Mouse (Mus musculus) liver, embryonic 14.5 days (tissue): ENCODE measurements around the gene Klk4. TPM values are rescaled to one million over a fixed set of nuclear protein-coding genes. Genes with fewer than 3 reads are reported as not detected.
A peak's percentile ranks its signal among the peaks of the same experiment; 100 is the strongest.

Experiments
- ATAC-seq: fragments of 200-750 bp; cut with Nextera tagmentation; 2 replicates; pipeline ENCODE4 v1.8.0; 2017; ENCODE audit warnings: moderate number of reproducible peaks, mild to moderate bottlenecking, moderate library complexity; ENCODE audit not compliant: insufficient read depth
- DNase-seq, 3 experiments: peaks; one replicate each; pipeline ENCODE4 v3.0.0-alpha.2; 2012 to 2013; ENCODE audit warnings: low read depth in 3 of 3, low spot score in 3 of 3
- H3K27ac ChIP-seq: fragments of 300-500 bp; sonication (generic); 2 replicates; pipeline ENCODE4 v1.5.1; 2014; ENCODE audit warnings: moderate library complexity, mild to moderate bottlenecking, control low read depth, inconsistent platforms
- H3K27me3 ChIP-seq: fragments of 300-500 bp; sonication (generic); 2 replicates; pipeline ENCODE4 v1.6.1; 2014; ENCODE audit warnings: mild to moderate bottlenecking, low read length, moderate library complexity; ENCODE audit not compliant: control insufficient read depth, insufficient read depth
- H3K36me3 ChIP-seq: fragments of 300-500 bp; sonication (generic); replicated peaks from 2 replicates; pipeline ENCODE4 v1.6.1; 2014; ENCODE audit warnings: low read depth; ENCODE audit not compliant: control insufficient read depth, insufficient read depth
- H3K4me1 ChIP-seq, 2 experiments: fragments of 200-500 bp in 1 of 2; fragments of 300-500 bp in 1 of 2; sonication (generic) in 1 of 2; replicated peaks; 2 replicates each; pipeline ENCODE4 v1.6.1; 2012 to 2014; ENCODE audit warnings: antibody characterized with exemption in 1 of 2, inconsistent platforms in 1 of 2, low read length in 1 of 2; ENCODE audit not compliant: control insufficient read depth in 2 of 2, insufficient read depth in 2 of 2
- H3K4me2 ChIP-seq: fragments of 300-500 bp; sonication (generic); 2 replicates; pipeline ENCODE4 v1.6.1; 2014; ENCODE audit warnings: low read depth, mild to moderate bottlenecking, control low read depth, moderate library complexity
- H3K4me3 ChIP-seq, 2 experiments: fragments of 200-500 bp in 1 of 2; fragments of 300-500 bp in 1 of 2; sonication (generic) in 1 of 2; 2 replicates each; pipeline ENCODE4 v1.5.1; 2012 to 2014; ENCODE audit warnings: low read depth in 2 of 2, low read length in 2 of 2, mild to moderate bottlenecking in 2 of 2, control low read depth in 1 of 2, inconsistent platforms in 1 of 2, moderate library complexity in 1 of 2; ENCODE audit not compliant: insufficient read depth in 1 of 2
- H3K9ac ChIP-seq: fragments of 300-500 bp; sonication (generic); replicated peaks from 2 replicates; pipeline ENCODE4 v1.6.1; 2014; ENCODE audit warnings: mild to moderate bottlenecking, control low read depth, moderate library complexity
- H3K9me3 ChIP-seq: fragments of 300-500 bp; sonication (generic); 2 replicates; pipeline ENCODE4 v1.6.1; 2016; ENCODE audit warnings: low read length, mixed read lengths; ENCODE audit not compliant: control insufficient read depth
- CTCF ChIP-seq: IDR thresholded peaks from 2 replicates; pipeline ENCODE4 v1.5.1; 2016; ENCODE audit warnings: antibody characterized with exemption, low read depth, control low read depth
- EP300 ChIP-seq: IDR thresholded peaks from 2 replicates; pipeline ENCODE4 v1.6.1; 2016; ENCODE audit warnings: antibody characterized with exemption, low read depth
- WGBS: fragments of 180-500 bp; shearing (Covaris S2); extraction: QIAGEN DNeasy Blood & Tissue Kit; methylation state at CpG from one replicate; pipeline ENCODE4 v1.1.7; 2014; ENCODE audit not compliant: insufficient replicate concordance; 5-methylcytosine and 5-hydroxymethylcytosine counted together
- polyA plus RNA-seq, 2 experiments: library from polyadenylated mRNA; depleted of rRNA in 1 of 2; stranded (reverse) in 1 of 2; unstranded in 1 of 2; fragments of >200 nt; fragmentation: Nextera tagmentation in 1 of 2; extraction: Ambion mirVana in 1 of 2; gene quantifications; 2 replicates each; pipeline versions ENCODE4 v1.2.1 to v1.2.3; 2012 to 2014

The Klk4 gene
- polyA plus RNA-seq, 2 experiments = not detected

DNA sequence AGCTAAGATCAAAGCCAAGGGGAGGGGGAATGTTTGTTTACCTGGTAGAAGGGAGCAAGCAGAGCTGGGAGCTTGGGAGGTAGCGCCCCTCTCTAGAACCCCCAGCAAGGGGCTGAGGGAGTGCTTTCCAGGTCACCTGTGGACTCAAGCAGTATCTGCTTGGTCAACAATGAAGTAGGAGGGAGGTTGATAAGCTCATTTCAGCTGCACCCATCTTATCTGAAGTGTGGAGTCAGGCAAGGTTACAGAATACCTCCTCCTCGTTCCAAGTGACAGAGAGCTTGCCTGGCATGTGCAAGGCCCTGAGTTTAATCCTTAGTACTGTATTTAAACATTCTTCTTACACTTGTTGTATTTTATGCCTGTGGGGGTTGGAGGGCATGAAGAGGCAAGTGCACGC is 25.3 kb upstream of the Klk4 start:
- no peaks in the 10 kb centered on the region for H3K36me3 ChIP-seq
- ATAC-seq = no peak
- H3K27me3 ChIP-seq = no peaks in the 10 kb centered on the region
- no peaks in the 10 kb centered on the region for H3K4me1 ChIP-seq
- TF ChIP-seq EP300 (no peak), CTCF (no peak)
- 49% methylated on average over 3 of the region's 3 CpGs for WGBS
- no peak overlapping the region for H3K4me2 ChIP-seq
- H3K9ac ChIP-seq = no peak overlapping the region
- H3K27ac ChIP-seq = no peak overlapping the region
- DNase-seq = no peak
- no peaks in the 10 kb centered on the region for H3K9me3 ChIP-seq
- H3K4me3 ChIP-seq = no peak overlapping the region

DNA sequence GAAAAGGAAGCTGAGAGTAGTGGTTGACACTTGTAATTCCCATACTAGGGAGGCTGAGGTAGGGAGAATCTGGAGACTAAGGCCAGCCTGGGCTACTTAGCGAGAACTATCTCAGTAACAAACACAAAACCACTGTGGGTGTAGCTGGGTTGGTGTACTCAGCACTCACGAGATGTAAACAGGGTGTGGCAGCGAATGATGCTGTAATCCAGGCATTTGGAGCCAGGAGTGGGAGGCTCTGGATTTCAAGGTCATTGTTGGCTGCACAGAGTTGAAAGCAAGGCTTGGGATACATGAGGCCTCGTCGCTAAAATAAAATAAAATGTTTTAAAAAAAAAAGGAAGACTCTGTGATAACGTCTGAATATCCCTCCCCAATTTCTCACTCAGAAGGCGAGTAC is 24.7 kb upstream of the Klk4 start:
- Histone ChIP-seq H3K4me2 (no peak overlapping the region), H3K27me3 (no peaks in the 10 kb centered on the region), H3K4me1 (no peaks in the 10 kb centered on the region), H3K36me3 (no peaks in the 10 kb centered on the region), H3K9ac (no peak overlapping the region), H3K4me3 (no peak overlapping the region), H3K9me3 (no peaks in the 10 kb centered on the region), H3K27ac (no peak overlapping the region)
- DNase-seq (no peak), ATAC-seq (no peak)
- TF ChIP-seq CTCF (no peak), EP300 (no peak)
- WGBS = 53% methylated on average over 7 of the region's 7 CpGs

DNA sequence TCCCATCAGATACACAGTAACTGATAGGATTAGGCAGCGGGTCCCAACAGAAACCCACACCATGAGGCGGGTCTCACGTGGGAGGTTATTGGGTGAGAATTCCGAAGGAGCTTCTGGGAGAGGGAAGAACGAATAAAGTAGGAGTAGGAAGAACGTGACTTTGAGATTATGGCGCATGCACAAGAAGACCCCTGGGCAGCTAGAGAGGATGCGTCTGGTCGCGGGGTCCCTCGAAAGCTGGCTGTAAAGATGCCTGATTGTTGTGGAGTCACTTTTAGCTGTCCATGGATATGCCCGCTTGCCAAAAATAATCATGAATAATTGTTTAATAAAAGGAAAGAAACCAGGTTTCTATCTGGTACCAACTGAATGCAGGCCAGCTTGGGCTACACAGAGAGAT is 23.5 kb upstream of the Klk4 start:
- no peak overlapping the region for H3K27ac ChIP-seq
- DNase-seq (no peak), ATAC-seq (no peak)
- WGBS = 79% methylated on average over 12 of the region's 12 CpGs
- H3K36me3 ChIP-seq = no peaks in the 10 kb centered on the region
- no peaks in the 10 kb centered on the region for H3K9me3 ChIP-seq
- no peak overlapping the region for H3K4me2 ChIP-seq
- H3K4me3 ChIP-seq = no peak overlapping the region
- no peaks in the 10 kb centered on the region for H3K27me3 ChIP-seq
- no peak overlapping the region for H3K9ac ChIP-seq
- TF ChIP-seq EP300 = no peak
- no peak for TF ChIP-seq CTCF
- no peaks in the 10 kb centered on the region for H3K4me1 ChIP-seq

DNA sequence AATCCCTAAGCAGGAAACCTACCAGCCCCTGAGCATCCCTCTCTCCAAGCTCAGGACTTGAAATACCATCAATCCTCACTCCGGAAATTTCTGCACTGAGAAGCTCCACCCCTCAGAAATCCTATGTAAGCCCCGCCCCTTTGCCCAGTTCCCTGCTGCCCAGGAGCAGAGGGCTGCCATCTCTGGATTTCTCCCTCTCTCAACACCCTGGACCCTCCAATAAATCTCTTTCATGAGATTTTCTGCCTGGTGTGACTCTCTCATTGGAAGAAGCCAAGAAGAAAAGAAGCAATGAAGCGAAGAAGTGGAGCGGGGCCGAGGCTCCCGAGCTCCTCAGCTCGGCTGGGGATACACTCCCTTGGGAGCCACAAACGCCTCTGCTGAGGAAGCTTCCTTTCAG is 20.5 kb upstream of the Klk4 start:
- 73% methylated on average over 8 of the region's 8 CpGs for WGBS
- ATAC-seq (no peak), DNase-seq (no peak)
- H3K27ac ChIP-seq = no peak overlapping the region
- no peaks in the 10 kb centered on the region for H3K36me3 ChIP-seq
- no peak overlapping the region for H3K4me2 ChIP-seq
- H3K4me3 ChIP-seq = no peak overlapping the region
- H3K4me1 ChIP-seq = no peaks in the 10 kb centered on the region
- no peaks in the 10 kb centered on the region for H3K9me3 ChIP-seq
- TF ChIP-seq EP300 = no peak
- no peak for TF ChIP-seq CTCF
- H3K27me3 ChIP-seq = no peaks in the 10 kb centered on the region
- H3K9ac ChIP-seq = no peak overlapping the region

DNA sequence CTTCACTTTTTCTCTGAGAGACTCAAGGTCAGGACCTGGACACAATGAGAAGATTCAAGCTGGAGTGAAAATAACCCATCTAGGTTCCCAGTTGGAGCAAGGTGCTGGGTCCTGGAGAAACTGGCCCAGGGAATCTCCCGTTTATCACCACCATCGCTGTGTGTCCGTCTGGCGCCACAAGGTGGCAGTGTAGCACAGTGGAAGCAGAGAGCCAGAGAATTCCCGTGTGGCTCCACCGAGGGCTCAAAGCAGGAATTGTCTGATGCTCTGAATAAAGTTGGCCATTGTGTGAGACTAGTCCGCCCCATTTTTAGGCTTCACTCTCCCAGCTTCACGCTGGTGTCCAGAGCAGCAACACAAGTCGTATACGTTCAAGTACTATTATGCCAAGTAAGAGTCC is 7.7 kb upstream of the Klk4 start:
- Histone ChIP-seq H3K4me1 (no peaks in the 10 kb centered on the region), H3K9ac (no peak overlapping the region), H3K4me2 (no peak overlapping the region), H3K27ac (no peak overlapping the region), H3K27me3 (no peaks in the 10 kb centered on the region), H3K4me3 (no peak overlapping the region), H3K36me3 (no peaks in the 10 kb centered on the region), H3K9me3 (no peaks in the 10 kb centered on the region)
- 9% methylated on average over 10 of the region's 10 CpGs for WGBS
- ATAC-seq (no peak), DNase-seq (peak in 1 of 3 experiments; percentile 13)
- TF ChIP-seq EP300 (no peak), CTCF (peak; percentile 90)

DNA sequence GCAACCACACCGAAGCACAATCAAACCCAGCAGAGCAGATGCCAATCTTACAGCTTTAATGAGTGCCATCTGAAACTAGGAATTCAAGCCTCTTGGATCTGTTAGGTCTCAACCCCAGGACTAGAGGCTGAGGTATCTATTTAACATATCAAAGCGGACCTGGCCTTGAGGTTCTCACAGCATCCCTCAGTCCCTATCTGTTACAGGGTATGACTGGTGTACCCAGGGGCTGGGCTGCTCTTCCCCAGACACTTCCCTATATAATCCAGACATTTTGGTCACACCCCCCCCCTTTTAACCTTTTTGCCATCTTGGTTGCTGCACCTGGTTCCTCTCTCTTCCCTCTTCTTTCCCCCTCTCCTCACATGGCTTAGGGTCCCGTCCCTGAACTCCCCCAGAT is 7.3 kb upstream of the Klk4 start:
- no peak overlapping the region for H3K4me3 ChIP-seq
- TF ChIP-seq EP300 (no peak), CTCF (no peak)
- 51% methylated on average over 3 of the region's 3 CpGs for WGBS

More for the DNA sequence above, 7.3 kb upstream of the Klk4 start:
- ATAC-seq = no peak
- Histone ChIP-seq H3K27me3 (no peaks in the 10 kb centered on the region), H3K36me3 (no peaks in the 10 kb centered on the region), H3K4me2 (no peak overlapping the region), H3K9ac (no peak overlapping the region), H3K4me1 (no peaks in the 10 kb centered on the region), H3K9me3 (no peaks in the 10 kb centered on the region), H3K27ac (no peak overlapping the region)
- no peak for DNase-seq
